In genomic region chr7:139191619-139192018, GRCm38 (mm10) we compare ENCODE assay signal across 16 mouse cellular contexts. TPM values are rescaled to one million over a fixed set of nuclear protein-coding genes. Genes with fewer than 3 reads are reported as not detected.
A peak's percentile ranks its signal among the peaks of the same experiment; 100 is the strongest.
DNase-seq lines count a peak whose midpoint lies in the region; ATAC-seq and TF ChIP-seq lines count a peak whose summit lies in the region.
"Had no signal": no experiment of that assay in that cellular context is flagged by ENCODE, and none has a peak within 500 bp of the region (broad histone marks: within the 10 kb centered on the region; RNA-seq: fewer than 3 reads in every experiment).

No protein-coding gene starts in this region.

- TF ChIP-seq CTCF in intestine, postnatal 0 days (IDR thresholded peaks at IDR 0.05; ENCODE audit: low read depth) = peak; percentile 48
- peak; percentile 30 for TF ChIP-seq CTCF in lung, postnatal 0 days (IDR thresholded peaks at IDR 0.05)
- peak; percentile 39 for TF ChIP-seq CTCF in ES-Bruce4 (IDR thresholded peaks at IDR 0.05; ENCODE audit: low read depth, low read length)

- H3K27me3 ChIP-seq in intestine, postnatal 0 days (replicated peaks; ENCODE audit: control insufficient read depth, insufficient read depth, low read length) = peaks cover 24% of the 10 kb centered on the region
- H3K27me3 ChIP-seq in intestine, embryonic 16.5 days (replicated peaks; ENCODE audit: control insufficient read depth, insufficient read depth, low read length) = peaks cover 22% of the 10 kb centered on the region
- H3K27me3 ChIP-seq in lung, postnatal 0 days (replicated peaks; ENCODE audit: insufficient read depth, low read length) = peaks cover 3% of the 10 kb centered on the region
- H3K27me3 ChIP-seq in ES-Bruce4 (ENCODE audit: control insufficient read depth, insufficient read depth, low read length, poor library complexity, severe bottlenecking) = peaks cover 5% of the 10 kb centered on the region
- peaks cover 16% of the 10 kb centered on the region for H3K27me3 ChIP-seq in kidney, embryonic 14.5 days (ENCODE audit: control insufficient read depth, insufficient read depth, low read length)

- DNase-seq in lung, postnatal 0 days (ENCODE audit: low spot score) = no peak
- DNase-seq in lung, postnatal 10 days = no peak
- DNase-seq in ZHBTc4 (ENCODE audit: low read depth, low spot score) = peak; percentile 22
- DNase-seq in embryo, embryonic 10.5 days (ENCODE audit: low spot score) = no peak
- DNase-seq: adrenal gland, postnatal 10 days; cerebellum, postnatal 25 days; heart, postnatal 4 days; retina, postnatal 1 day had no signal

- no peak overlapping the region for H3K4me2 ChIP-seq in intestine, postnatal 0 days (replicated peaks; ENCODE audit: low read depth)
- H3K4me2 ChIP-seq in intestine, embryonic 16.5 days (ENCODE audit: low read depth, low read length) = no peak overlapping the region
- H3K4me2 ChIP-seq in lung, postnatal 0 days (replicated peaks; ENCODE audit: low read depth, low read length) = no peak overlapping the region
- no peak overlapping the region for H3K4me2 ChIP-seq in kidney, embryonic 14.5 days (replicated peaks; ENCODE audit: low read depth, low read length)
- H3K4me2 ChIP-seq: embryonic facial prominence, embryonic 13.5 days; liver, embryonic 15.5 days had no signal

- no peak overlapping the region for H3K27ac ChIP-seq in intestine, postnatal 0 days (ENCODE audit: low read depth, low read length)
- H3K27ac ChIP-seq in intestine, embryonic 16.5 days (ENCODE audit: low read length) = no peak overlapping the region
- no peak overlapping the region for H3K27ac ChIP-seq in lung, postnatal 0 days (ENCODE audit: low read length)
- H3K27ac ChIP-seq in ES-Bruce4 (ENCODE audit: insufficient read depth, low read length) = no peak overlapping the region
- H3K27ac ChIP-seq in kidney, embryonic 14.5 days (ENCODE audit: low read depth, low read length) = no peak overlapping the region
- H3K27ac ChIP-seq: embryonic facial prominence, embryonic 13.5 days; forebrain, embryonic 10.5 days; liver, embryonic 15.5 days had no signal

- no peaks in the 10 kb centered on the region for H3K36me3 ChIP-seq in intestine, postnatal 0 days (ENCODE audit: control insufficient read depth, insufficient read depth)
- no peaks in the 10 kb centered on the region for H3K36me3 ChIP-seq in intestine, embryonic 16.5 days (ENCODE audit: control insufficient read depth, insufficient read depth, low read length)
- no peaks in the 10 kb centered on the region for H3K36me3 ChIP-seq in lung, postnatal 0 days (ENCODE audit: insufficient read depth, low read length)
- no peaks in the 10 kb centered on the region for H3K36me3 ChIP-seq in ES-Bruce4 (ENCODE audit: control insufficient read depth, insufficient read depth, low read length, poor library complexity, severe bottlenecking)
- H3K36me3 ChIP-seq in kidney, embryonic 14.5 days (ENCODE audit: control insufficient read depth, insufficient read depth, low read length) = no peaks in the 10 kb centered on the region
- H3K36me3 ChIP-seq: embryonic facial prominence, embryonic 13.5 days; forebrain, embryonic 10.5 days; liver, embryonic 15.5 days had no signal

- H3K4me1 ChIP-seq in intestine, postnatal 0 days (replicated peaks; ENCODE audit: control insufficient read depth, insufficient read depth, low read length) = 0 out of 2 replicates have a peak, but pooled peaks cover 3% of the 10 kb centered on the region
- peaks cover 8% of the 10 kb centered on the region for H3K4me1 ChIP-seq in intestine, embryonic 16.5 days (ENCODE audit: control insufficient read depth, insufficient read depth, low read length)
- no peaks in the 10 kb centered on the region for H3K4me1 ChIP-seq in lung, postnatal 0 days (ENCODE audit: insufficient read depth, low read depth, low read length)
- no peaks in the 10 kb centered on the region for H3K4me1 ChIP-seq in ES-Bruce4 (ENCODE audit: control insufficient read depth, insufficient read depth, low read length)
- 0 out of 2 replicates have a peak, but pooled peaks cover 3% of the 10 kb centered on the region for H3K4me1 ChIP-seq in kidney, embryonic 14.5 days (ENCODE audit: control insufficient read depth, insufficient read depth, low read length)

- H3K4me3 ChIP-seq in intestine, postnatal 0 days (ENCODE audit: low read depth, low read length) = no peak overlapping the region
- H3K4me3 ChIP-seq in intestine, embryonic 16.5 days (ENCODE audit: low read length) = no peak overlapping the region
- H3K4me3 ChIP-seq in lung, postnatal 0 days (ENCODE audit: low read depth, low read length) = no peak overlapping the region
- no peak overlapping the region for H3K4me3 ChIP-seq in ES-Bruce4 (ENCODE audit: low read depth, low read length)
- no peak overlapping the region for H3K4me3 ChIP-seq in kidney, embryonic 14.5 days (ENCODE audit: low read length)
- H3K4me3 ChIP-seq: embryonic facial prominence, embryonic 13.5 days; forebrain, embryonic 10.5 days; liver, embryonic 15.5 days had no signal

- ATAC-seq in intestine, postnatal 0 days = no peak
- no peak for ATAC-seq in intestine, embryonic 16.5 days
- no peak for ATAC-seq in lung, postnatal 0 days
- no peak for ATAC-seq in kidney, embryonic 14.5 days (ENCODE audit: low FRiP score, low TSS enrichment)
- ATAC-seq: inflammation-experienced regulatory T-cells, adult 6 months had no signal

- no peak overlapping the region for H3K9ac ChIP-seq in intestine, postnatal 0 days (ENCODE audit: low read depth, low read length)
- no peak overlapping the region for H3K9ac ChIP-seq in intestine, embryonic 16.5 days (ENCODE audit: low read depth, low read length)
- H3K9ac ChIP-seq in lung, postnatal 0 days (replicated peaks; ENCODE audit: low read depth) = no peak overlapping the region
- no peak overlapping the region for H3K9ac ChIP-seq in ES-Bruce4 (ENCODE audit: low read depth, poor library complexity, severe bottlenecking)
- no peak overlapping the region for H3K9ac ChIP-seq in kidney, embryonic 14.5 days (ENCODE audit: low read depth, low read length)
- H3K9ac ChIP-seq: embryonic facial prominence, embryonic 13.5 days; liver, embryonic 15.5 days had no signal

- no peaks in the 10 kb centered on the region for H3K9me3 ChIP-seq in intestine, postnatal 0 days (ENCODE audit: control insufficient read depth)
- H3K9me3 ChIP-seq in intestine, embryonic 16.5 days (ENCODE audit: control insufficient read depth, low read length) = no peaks in the 10 kb centered on the region
- H3K9me3 ChIP-seq in lung, postnatal 0 days (ENCODE audit: low read length) = no peaks in the 10 kb centered on the region
- H3K9me3 ChIP-seq in ES-Bruce4 (replicated peaks; ENCODE audit: control insufficient read depth, insufficient read depth, low read length, poor library complexity, severe bottlenecking) = peaks cover 3% of the 10 kb centered on the region; the same call in 1 of the 2 replicates
- H3K9me3 ChIP-seq in kidney, embryonic 14.5 days (ENCODE audit: control insufficient read depth, low read length) = no peaks in the 10 kb centered on the region
- H3K9me3 ChIP-seq: embryonic facial prominence, embryonic 13.5 days; liver, embryonic 15.5 days had no signal

- no peak for TF ChIP-seq POLR2A in ES-Bruce4 (IDR thresholded peaks at IDR 0.05; ENCODE audit: insufficient read depth, low read length)

- TF ChIP-seq EP300 in lung, postnatal 0 days (IDR thresholded peaks at IDR 0.05) = no peak
- no peak for TF ChIP-seq EP300 in ES-Bruce4 (IDR thresholded peaks at IDR 0.05; ENCODE audit: insufficient read depth, low read depth, low read length)

- WGBS in intestine, postnatal 0 days = 69% methylated on average over 6 of the region's 6 CpGs
- 76% methylated on average over 6 of the region's 6 CpGs for WGBS in intestine, embryonic 16.5 days
- WGBS in lung, postnatal 0 days = 66% methylated on average over 6 of the region's 6 CpGs
- WGBS in kidney, embryonic 14.5 days = 71% methylated on average over 6 of the region's 6 CpGs

RNA-seq across cellular contexts. Expression of gene Lrrc27, which starts 21.2 kb away (rescaled TPM):
- polyA plus RNA-seq in intestine, postnatal 0 days (2015; fragmentation: Nextera tagmentation; extraction: Ambion mirVana) = 2.0 and 2.5 TPM in 2 replicates
- polyA plus RNA-seq in intestine, embryonic 16.5 days (2015; fragmentation: Nextera tagmentation; extraction: Ambion mirVana) = 4.0 and 4.4 TPM in 2 replicates
- 2.3 and 2.7 TPM in 2 replicates for polyA plus RNA-seq in lung, postnatal 0 days (2015; fragmentation: Nextera tagmentation; extraction: Ambion mirVana)
- polyA plus RNA-seq in ES-Bruce4 (2011; ENCODE audit: insufficient read depth, insufficient read length, low read depth, missing spikeins) = 6.4 and 7.3 TPM in 2 replicates
- 5.7 and 6.6 TPM in 2 replicates for polyA plus RNA-seq in kidney, embryonic 14.5 days (2014; fragmentation: Nextera tagmentation; extraction: Ambion mirVana)

RNA-seq across cellular contexts. Expression of gene Stk32c, which starts 21.5 kb away (rescaled TPM):
- polyA plus RNA-seq in intestine, postnatal 0 days (2015; fragmentation: Nextera tagmentation; extraction: Ambion mirVana) = 0.07 and 0.10 TPM in 2 replicates
- polyA plus RNA-seq in intestine, embryonic 16.5 days (2015; fragmentation: Nextera tagmentation; extraction: Ambion mirVana) = 0.10 and 0.15 TPM in 2 replicates
- 0.06 TPM in 1 of 2 replicates, not detected in the other for polyA plus RNA-seq in lung, postnatal 0 days (2015; fragmentation: Nextera tagmentation; extraction: Ambion mirVana)
- polyA plus RNA-seq in ES-Bruce4 (2011; ENCODE audit: insufficient read depth, insufficient read length, low read depth, missing spikeins) = 0.42 and 0.70 TPM in 2 replicates
- 0.29 TPM in 1 of 2 replicates, not detected in the other for polyA plus RNA-seq in kidney, embryonic 14.5 days (2014; fragmentation: Nextera tagmentation; extraction: Ambion mirVana)
- polyA plus RNA-seq: liver, embryonic 15.5 days had no signal

RNA-seq across cellular contexts. Expression of gene Pwwp2b, which starts 56.7 kb away (rescaled TPM):
- 12.9 and 16.6 TPM in 2 replicates for polyA plus RNA-seq in intestine, postnatal 0 days (2015; fragmentation: Nextera tagmentation; extraction: Ambion mirVana)
- 24.3 and 26.1 TPM in 2 replicates for polyA plus RNA-seq in intestine, embryonic 16.5 days (2015; fragmentation: Nextera tagmentation; extraction: Ambion mirVana)
- 23.6 and 27.5 TPM in 2 replicates for polyA plus RNA-seq in lung, postnatal 0 days (2015; fragmentation: Nextera tagmentation; extraction: Ambion mirVana)
- polyA plus RNA-seq in ES-Bruce4 (2011; ENCODE audit: insufficient read depth, insufficient read length, low read depth, missing spikeins) = 7.5 and 8.3 TPM in 2 replicates
- 5.3 and 7.3 TPM in 2 replicates for polyA plus RNA-seq in kidney, embryonic 14.5 days (2014; fragmentation: Nextera tagmentation; extraction: Ambion mirVana)
